Comparison of ENCODE assay signal across 10 mouse cellular contexts in genomic region chr4:118041145-118041544, GRCm38 (mm10).
"Had no signal": no experiment of that assay in that cellular context is flagged by ENCODE, and none has a peak within 500 bp of the region (broad histone marks: within the 10 kb centered on the region; RNA-seq: fewer than 3 reads in every experiment).

No protein-coding gene starts in this region.

- H3K27me3 ChIP-seq: midbrain, embryonic 13.5 days; neural tube, embryonic 13.5 days had no signal

- DNase-seq: kidney, adult 11 months; kidney, postnatal 36 days; lung, adult 2 months; lung, postnatal 4 days; right cerebral cortex, postnatal 14 days; thymus, postnatal 36 days had no signal

- H3K27ac ChIP-seq: liver, embryonic 14.5 days; midbrain, embryonic 13.5 days; neural tube, embryonic 13.5 days had no signal

- ATAC-seq: lung, postnatal 0 days; midbrain, embryonic 13.5 days had no signal

- H3K9ac ChIP-seq: liver, embryonic 14.5 days; midbrain, embryonic 13.5 days; neural tube, embryonic 13.5 days had no signal

- H3K4me3 ChIP-seq: midbrain, embryonic 13.5 days; neural tube, embryonic 13.5 days had no signal

- H3K4me2 ChIP-seq: midbrain, embryonic 13.5 days; neural tube, embryonic 13.5 days had no signal

- H3K9me3 ChIP-seq: midbrain, embryonic 13.5 days; neural tube, embryonic 13.5 days had no signal

- H3K36me3 ChIP-seq: midbrain, embryonic 13.5 days; neural tube, embryonic 13.5 days had no signal
